Mouse (Mus musculus): ENCODE measurements at regions not wholly inside any gene's neighbourhood (a gene's known extent, or its start where the extent isn't known, plus 50 kb on each side); places are given as distances from the start of the nearest gene placed in this dataset.

DNA sequence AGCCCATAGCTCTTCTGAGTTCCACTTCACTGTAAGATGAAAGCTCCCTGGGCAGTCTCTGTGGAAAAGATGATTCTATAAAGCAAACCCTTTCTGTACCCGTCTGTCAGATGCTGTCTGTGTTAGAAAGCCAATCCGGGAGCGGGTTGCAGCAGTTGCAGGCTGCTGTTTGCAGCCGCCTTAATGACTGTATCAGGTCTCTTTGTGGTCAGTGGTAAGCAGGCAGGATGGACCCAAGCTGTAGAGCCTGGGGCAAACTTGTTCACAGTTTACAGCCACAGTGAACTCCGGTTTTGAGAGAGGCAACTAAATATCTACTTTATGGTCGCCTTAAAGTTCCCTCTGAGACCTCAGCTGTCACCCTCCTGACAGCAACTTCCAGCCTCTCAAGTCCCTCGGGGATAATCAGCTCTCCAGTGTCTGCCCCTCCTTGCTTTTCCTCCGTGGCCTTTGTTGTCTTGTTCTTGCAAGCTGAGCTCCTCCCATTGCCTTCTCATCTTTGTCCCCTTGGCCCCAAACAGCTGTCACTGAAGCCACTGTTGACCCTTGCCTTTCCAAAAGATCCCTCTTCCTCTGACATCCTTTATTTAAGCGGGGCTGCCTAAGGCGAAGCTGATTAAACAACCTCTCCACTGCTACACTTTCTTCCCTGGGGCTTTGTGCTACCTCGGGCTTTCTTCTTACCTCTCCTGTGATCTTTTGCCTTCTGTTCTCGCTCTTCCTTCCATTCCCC, 565.1 kb downstream of the Bnc2 start:
- H3K4me1 ChIP-seq (ENCODE audit: control insufficient read depth, insufficient read depth, low read length), result no peaks in the 10 kb centered on the region
- TF ChIP-seq CTCF (IDR thresholded peaks at IDR 0.05; ENCODE audit: extremely low read depth, insufficient read depth, low read length) (no peak), POLR2A (IDR thresholded peaks at IDR 0.05; ENCODE audit: extremely low read depth, insufficient read depth, low read length) (no peak)
- H3K27ac ChIP-seq (ENCODE audit: insufficient read depth, low read length), result no peak overlapping the region
- H3K4me3 ChIP-seq (ENCODE audit: insufficient read depth, low read length), result no peak overlapping the region

DNA sequence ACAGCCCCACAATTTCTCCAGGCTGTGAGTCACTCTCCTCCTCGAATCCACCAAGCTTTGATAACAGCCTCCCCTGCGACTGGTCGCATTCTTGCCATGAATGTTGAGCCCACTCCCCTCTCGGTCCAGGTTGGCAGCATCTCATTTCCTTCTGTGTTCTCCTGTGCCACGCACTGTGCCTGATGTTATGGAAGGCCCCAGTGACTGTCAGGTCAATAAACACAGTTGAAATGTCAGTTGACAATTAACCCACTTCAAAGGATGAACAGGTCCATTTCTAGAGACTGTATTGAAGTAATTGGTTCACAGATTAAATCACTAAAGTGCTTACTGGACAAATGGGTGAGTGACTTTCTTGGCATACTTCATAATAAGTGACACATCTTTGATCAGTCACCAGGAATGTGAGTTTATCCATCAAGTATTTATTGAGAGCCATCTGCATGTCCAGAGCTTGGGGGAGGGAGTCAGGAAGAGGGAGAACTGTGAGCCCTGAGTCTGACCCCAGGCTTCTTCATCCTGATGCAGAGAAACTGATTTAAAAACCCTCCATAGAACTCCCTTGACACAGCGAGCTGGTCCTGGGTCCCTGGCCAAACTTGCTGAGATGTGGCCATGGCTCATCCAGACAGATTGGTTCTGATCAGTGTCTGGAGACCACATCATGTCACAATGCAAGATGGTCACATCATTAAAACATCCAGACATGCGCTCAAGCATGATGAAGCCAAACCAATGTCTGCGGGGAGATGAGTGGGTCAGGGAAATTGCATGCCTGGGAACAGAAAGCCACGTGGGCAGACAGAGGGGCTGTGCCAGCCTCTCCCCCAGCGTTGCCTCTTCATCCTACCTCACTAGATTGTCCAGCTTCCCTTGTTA, 560.7 kb downstream of the Bnc2 start:
- Histone ChIP-seq H3K27ac (ENCODE audit: insufficient read depth, low read length) (no peak overlapping the region), H3K4me3 (ENCODE audit: insufficient read depth, low read length) (no peak overlapping the region), H3K4me1 (ENCODE audit: control insufficient read depth, insufficient read depth, low read length) (no peaks in the 10 kb centered on the region)
- TF ChIP-seq CTCF (IDR thresholded peaks at IDR 0.05; ENCODE audit: extremely low read depth, insufficient read depth, low read length), result no peak
- TF ChIP-seq POLR2A (IDR thresholded peaks at IDR 0.05; ENCODE audit: extremely low read depth, insufficient read depth, low read length), result no peak

DNA sequence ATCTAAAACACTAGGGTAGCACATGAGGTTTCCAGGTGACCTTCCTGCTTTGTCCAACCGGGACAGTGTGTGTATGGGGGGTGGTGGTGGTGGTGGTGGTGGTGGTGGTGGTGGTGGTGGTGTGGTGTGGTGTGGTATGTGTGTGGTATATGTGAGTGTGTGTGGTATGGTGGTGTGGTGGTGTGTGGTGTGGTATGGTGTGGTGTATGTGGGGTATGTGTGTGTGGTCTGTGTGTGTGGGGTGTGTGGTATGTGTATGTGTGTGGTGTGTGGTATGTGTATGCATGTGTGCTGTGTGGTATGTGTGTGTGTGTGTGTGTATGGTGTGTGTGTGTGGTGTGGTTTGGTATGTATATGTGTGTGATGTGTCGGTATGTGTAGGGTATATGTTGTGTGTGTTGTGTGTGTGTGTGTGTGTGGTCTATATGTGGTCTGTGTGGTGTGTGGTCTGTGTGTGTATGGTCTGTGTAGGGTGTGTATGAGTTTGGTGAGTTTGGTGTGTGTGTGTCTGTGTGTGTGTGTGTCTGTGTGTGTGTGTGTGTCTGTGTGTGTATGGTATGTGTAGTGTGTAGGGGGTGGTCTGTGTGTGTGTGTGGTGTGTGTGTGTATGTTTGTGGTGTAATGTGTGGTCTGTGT, 556.7 kb downstream of the Bnc2 start:
- H3K4me1 ChIP-seq (ENCODE audit: control insufficient read depth, insufficient read depth, low read length), result no peaks in the 10 kb centered on the region
- no peak overlapping the region for H3K27ac ChIP-seq (ENCODE audit: insufficient read depth, low read length)
- TF ChIP-seq POLR2A (IDR thresholded peaks at IDR 0.05; ENCODE audit: extremely low read depth, insufficient read depth, low read length), result no peak
- no peak for TF ChIP-seq CTCF (IDR thresholded peaks at IDR 0.05; ENCODE audit: extremely low read depth, insufficient read depth, low read length)
- no peak overlapping the region for H3K4me3 ChIP-seq (ENCODE audit: insufficient read depth, low read length)

DNA sequence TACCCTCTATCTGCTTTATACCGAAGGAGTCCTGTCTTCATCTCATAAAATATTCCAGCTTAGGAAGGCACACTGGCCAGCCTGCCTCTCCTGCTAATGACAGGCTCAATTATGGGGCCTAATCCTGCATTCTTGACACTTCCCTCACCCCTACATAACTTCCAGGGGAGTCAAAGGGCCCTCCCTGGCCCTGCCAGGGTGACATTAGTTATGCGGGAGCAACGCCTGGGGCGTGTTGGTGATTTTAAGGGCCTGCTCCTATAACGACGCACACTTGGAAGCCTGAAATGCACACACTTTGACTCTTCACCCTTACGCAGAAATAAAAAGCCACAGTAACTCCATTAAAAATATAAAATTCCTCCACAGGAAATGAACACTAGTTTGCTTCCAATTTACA, 555.5 kb downstream of the Bnc2 start:
- Histone ChIP-seq H3K4me3 (ENCODE audit: insufficient read depth, low read length) (no peak overlapping the region), H3K4me1 (ENCODE audit: control insufficient read depth, insufficient read depth, low read length) (no peaks in the 10 kb centered on the region), H3K27ac (ENCODE audit: insufficient read depth, low read length) (no peak overlapping the region)
- TF ChIP-seq CTCF (IDR thresholded peaks at IDR 0.05; ENCODE audit: extremely low read depth, insufficient read depth, low read length) (no peak), POLR2A (IDR thresholded peaks at IDR 0.05; ENCODE audit: extremely low read depth, insufficient read depth, low read length) (no peak)

DNA sequence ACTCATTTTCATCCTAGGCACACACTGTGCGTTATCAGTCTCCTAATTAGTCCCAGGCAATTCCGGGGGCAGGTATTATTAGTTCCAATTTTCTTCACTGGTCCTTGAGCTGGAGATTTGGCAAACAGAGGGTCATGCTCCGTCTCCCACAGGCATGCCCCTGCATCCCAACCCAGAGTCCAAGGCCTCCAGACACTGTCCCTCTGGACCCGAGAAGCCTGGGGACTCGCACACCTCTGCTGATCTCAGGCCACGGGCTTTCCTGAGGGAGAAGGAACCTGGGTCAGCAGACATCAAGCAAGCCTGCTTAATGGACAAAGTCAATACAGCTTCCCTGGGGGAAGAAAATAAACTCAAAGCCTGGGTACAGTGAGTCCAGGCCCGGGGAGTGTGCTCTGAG, 554.7 kb downstream of the Bnc2 start:
- no peak overlapping the region for H3K27ac ChIP-seq (ENCODE audit: insufficient read depth, low read length)
- H3K4me3 ChIP-seq (ENCODE audit: insufficient read depth, low read length), result no peak overlapping the region
- no peaks in the 10 kb centered on the region for H3K4me1 ChIP-seq (ENCODE audit: control insufficient read depth, insufficient read depth, low read length)
- TF ChIP-seq CTCF (IDR thresholded peaks at IDR 0.05; ENCODE audit: extremely low read depth, insufficient read depth, low read length) (no peak), POLR2A (IDR thresholded peaks at IDR 0.05; ENCODE audit: extremely low read depth, insufficient read depth, low read length) (no peak)

DNA sequence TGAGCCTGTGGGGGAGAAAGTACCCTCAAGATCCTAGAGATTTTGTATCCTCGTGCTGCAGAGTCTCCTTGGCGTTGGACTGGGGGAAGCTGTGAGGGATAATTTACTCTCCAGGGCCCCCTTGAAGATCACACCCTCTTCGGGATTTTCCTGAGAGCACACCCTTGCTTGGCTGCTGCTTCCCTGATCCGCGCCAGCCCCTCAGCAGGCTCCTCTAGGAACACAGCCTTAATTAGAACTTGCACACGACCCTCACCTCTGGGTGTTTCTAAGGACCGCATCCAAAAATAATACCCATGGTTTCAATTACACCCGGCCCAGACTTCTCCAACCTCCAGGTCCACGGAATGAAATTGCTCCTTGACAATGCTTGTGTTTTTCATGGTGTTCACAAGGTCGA, 553.6 kb downstream of the Bnc2 start:
- H3K4me1 ChIP-seq (ENCODE audit: control insufficient read depth, insufficient read depth, low read length), result no peaks in the 10 kb centered on the region
- TF ChIP-seq CTCF (IDR thresholded peaks at IDR 0.05; ENCODE audit: extremely low read depth, insufficient read depth, low read length) (no peak), POLR2A (IDR thresholded peaks at IDR 0.05; ENCODE audit: extremely low read depth, insufficient read depth, low read length) (no peak)
- H3K4me3 ChIP-seq (ENCODE audit: insufficient read depth, low read length), result no peak overlapping the region
- no peak overlapping the region for H3K27ac ChIP-seq (ENCODE audit: insufficient read depth, low read length)

DNA sequence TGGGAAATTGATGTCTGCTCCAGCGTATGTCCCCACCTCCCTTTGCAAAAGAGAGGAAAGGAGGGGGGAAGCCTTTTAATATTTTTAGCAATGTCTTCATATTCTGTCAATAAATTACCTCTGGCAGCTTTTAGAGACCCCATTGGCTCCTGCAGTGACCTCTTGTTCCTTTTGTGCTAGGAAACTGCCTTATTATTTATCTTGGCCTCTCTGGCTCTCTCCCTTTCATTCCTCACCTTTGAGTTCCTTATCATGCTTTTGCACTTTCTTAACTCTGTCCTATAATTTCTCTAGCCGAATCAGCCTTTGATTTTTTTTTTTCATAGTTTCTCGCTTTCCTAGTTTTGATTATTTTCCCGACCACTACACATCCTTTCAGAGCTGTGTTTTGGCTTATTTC, 548.7 kb downstream of the Bnc2 start:
- Histone ChIP-seq H3K4me1 (ENCODE audit: control insufficient read depth, insufficient read depth, low read length) (no peaks in the 10 kb centered on the region), H3K27ac (ENCODE audit: insufficient read depth, low read length) (no peak overlapping the region), H3K4me3 (ENCODE audit: insufficient read depth, low read length) (no peak overlapping the region)
- TF ChIP-seq POLR2A (IDR thresholded peaks at IDR 0.05; ENCODE audit: extremely low read depth, insufficient read depth, low read length), result no peak
- no peak for TF ChIP-seq CTCF (IDR thresholded peaks at IDR 0.05; ENCODE audit: extremely low read depth, insufficient read depth, low read length)

DNA sequence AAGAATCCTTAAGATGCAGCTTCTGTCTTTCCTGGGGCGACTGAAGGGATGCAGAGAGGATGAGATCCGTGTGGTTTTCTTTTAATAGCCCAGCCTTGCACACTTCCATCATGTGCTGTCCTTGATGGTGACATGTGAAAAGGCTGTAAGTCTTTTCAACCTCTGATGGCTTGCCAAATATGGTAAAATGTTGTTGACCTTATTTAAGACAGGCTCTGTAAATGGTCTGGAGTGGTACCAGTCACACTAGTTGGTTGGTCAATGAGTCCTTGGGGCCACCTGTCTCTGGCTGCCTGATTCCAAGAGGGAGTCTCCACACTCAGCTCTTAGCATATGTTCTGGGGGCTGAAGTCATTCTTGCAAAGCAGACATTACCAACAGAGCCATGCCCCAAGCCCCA, 547.7 kb downstream of the Bnc2 start:
- Histone ChIP-seq H3K4me1 (ENCODE audit: control insufficient read depth, insufficient read depth, low read length) (no peaks in the 10 kb centered on the region), H3K4me3 (ENCODE audit: insufficient read depth, low read length) (no peak overlapping the region), H3K27ac (ENCODE audit: insufficient read depth, low read length) (no peak overlapping the region)
- no peak for TF ChIP-seq CTCF (IDR thresholded peaks at IDR 0.05; ENCODE audit: extremely low read depth, insufficient read depth, low read length)
- TF ChIP-seq POLR2A (IDR thresholded peaks at IDR 0.05; ENCODE audit: extremely low read depth, insufficient read depth, low read length), result no peak

DNA sequence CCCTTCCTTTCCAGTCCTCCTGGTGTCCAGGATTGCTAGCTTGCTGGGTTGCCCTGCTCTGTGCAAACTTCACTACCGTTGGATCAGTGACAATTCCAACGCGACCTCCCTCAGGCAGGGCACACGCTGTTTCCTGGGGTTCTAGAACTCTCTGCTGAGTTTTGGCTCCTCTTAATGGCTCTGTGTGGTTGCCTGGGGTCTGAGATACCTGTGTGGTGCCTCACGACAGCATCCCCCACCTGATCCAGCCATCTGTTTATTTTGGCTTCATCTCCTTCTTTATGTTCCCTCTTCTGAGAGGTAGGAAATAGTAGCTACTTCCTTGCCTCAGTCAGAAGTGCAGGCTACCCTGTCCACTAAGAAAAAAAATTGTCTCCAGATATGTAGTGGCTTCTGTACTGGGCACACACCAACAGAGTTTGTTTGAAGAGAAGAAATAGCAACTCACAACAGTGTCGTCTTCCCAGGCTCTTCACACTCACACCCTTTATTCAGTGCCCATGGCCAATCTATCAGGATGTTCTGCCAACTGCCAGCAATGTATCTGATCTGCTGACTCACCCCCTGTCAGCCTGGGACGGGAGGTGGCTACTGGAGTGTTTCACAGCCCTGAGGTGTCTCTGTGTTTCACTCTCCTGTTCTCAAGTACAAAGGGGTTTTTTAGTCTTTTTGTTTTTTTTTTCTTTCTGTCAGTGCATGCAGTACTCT, 544.1 kb downstream of the Bnc2 start:
- TF ChIP-seq POLR2A (IDR thresholded peaks at IDR 0.05; ENCODE audit: extremely low read depth, insufficient read depth, low read length) (no peak), CTCF (IDR thresholded peaks at IDR 0.05; ENCODE audit: extremely low read depth, insufficient read depth, low read length) (no peak)
- Histone ChIP-seq H3K4me3 (ENCODE audit: insufficient read depth, low read length) (no peak overlapping the region), H3K4me1 (ENCODE audit: control insufficient read depth, insufficient read depth, low read length) (no peaks in the 10 kb centered on the region), H3K27ac (ENCODE audit: insufficient read depth, low read length) (no peak overlapping the region)

Data from cortical plate, adult 2 months (tissue).